Mouse (Mus musculus): Measurements from ENCODE around the gene Fbxw21. TPM values are rescaled to one million over a fixed set of nuclear protein-coding genes. Genes with fewer than 3 reads are reported as not detected.

Fbxw21 gene
- polyA plus RNA-seq, 1 experiment: not detected

DNA sequence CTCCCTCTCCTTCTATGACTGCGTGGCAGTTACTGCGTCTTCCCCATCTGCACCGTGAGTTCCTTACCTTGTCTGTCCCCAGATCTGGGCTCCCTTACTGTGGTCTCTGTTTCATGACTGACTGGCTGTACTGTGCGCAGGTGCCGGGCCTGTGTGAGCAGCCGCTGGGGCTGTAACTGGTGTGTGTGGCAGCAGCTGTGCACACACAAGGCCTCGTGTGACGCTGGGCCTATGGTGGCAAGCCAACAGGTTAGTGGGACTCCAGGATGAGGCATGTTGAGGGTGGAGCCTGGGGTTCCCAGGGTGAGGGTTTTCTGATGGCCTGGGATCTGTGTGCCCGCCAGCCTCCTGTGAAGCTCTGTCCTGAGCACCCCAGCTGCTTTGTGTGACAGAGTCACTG is 57.8 kb downstream of the Fbxw21 start:
- no peaks in the 10 kb centered on the region for H3K4me1 ChIP-seq (ENCODE audit: control insufficient read depth, insufficient read depth, low read length)
- no peaks in the 10 kb centered on the region for H3K9me3 ChIP-seq (replicated peaks; ENCODE audit: control insufficient read depth, insufficient read depth, low read length, poor library complexity, severe bottlenecking)
- H3K4me3 ChIP-seq (ENCODE audit: low read depth, low read length): no peak overlapping the region
- no peaks in the 10 kb centered on the region for H3K36me3 ChIP-seq (ENCODE audit: control insufficient read depth, insufficient read depth, low read length, poor library complexity, severe bottlenecking)
- H3K9ac ChIP-seq (ENCODE audit: low read depth, poor library complexity, severe bottlenecking): no peak overlapping the region
- H3K27ac ChIP-seq (ENCODE audit: insufficient read depth, low read length): no peak overlapping the region
- no peak for TF ChIP-seq EP300 (IDR thresholded peaks at IDR 0.05; ENCODE audit: insufficient read depth, low read depth, low read length)
- no peak for TF ChIP-seq CTCF (IDR thresholded peaks at IDR 0.05; ENCODE audit: low read depth, low read length)
- no peak for TF ChIP-seq POLR2A (IDR thresholded peaks at IDR 0.05; ENCODE audit: insufficient read depth, low read length)
- no peaks in the 10 kb centered on the region for H3K27me3 ChIP-seq (ENCODE audit: control insufficient read depth, insufficient read depth, low read length, poor library complexity, severe bottlenecking)

DNA sequence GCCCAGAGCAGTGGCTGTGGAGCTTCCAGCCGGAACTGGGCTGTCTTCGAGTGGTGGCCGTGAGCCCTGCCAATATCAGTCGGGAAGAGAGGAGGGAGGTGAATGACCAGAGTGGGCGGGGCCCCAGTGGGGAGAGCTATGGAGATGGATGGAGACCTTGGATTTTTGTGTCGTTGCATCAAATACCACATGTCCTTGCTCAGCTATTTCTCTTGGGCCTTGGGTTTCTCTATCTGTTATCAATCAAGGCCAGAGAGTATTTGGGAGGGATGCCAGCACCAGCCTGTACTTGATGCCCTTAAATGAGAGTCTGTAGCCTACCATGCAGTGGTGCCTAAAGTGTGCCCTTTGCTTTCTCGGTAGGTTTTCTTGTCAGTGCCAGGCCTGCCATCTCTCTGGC is 58.6 kb downstream of the Fbxw21 start:
- no peak overlapping the region for H3K9ac ChIP-seq (ENCODE audit: low read depth, poor library complexity, severe bottlenecking)
- no peaks in the 10 kb centered on the region for H3K4me1 ChIP-seq (ENCODE audit: control insufficient read depth, insufficient read depth, low read length)
- H3K4me3 ChIP-seq (ENCODE audit: low read depth, low read length): no peak overlapping the region
- H3K36me3 ChIP-seq (ENCODE audit: control insufficient read depth, insufficient read depth, low read length, poor library complexity, severe bottlenecking): no peaks in the 10 kb centered on the region
- no peaks in the 10 kb centered on the region for H3K9me3 ChIP-seq (replicated peaks; ENCODE audit: control insufficient read depth, insufficient read depth, low read length, poor library complexity, severe bottlenecking)
- no peak overlapping the region for H3K27ac ChIP-seq (ENCODE audit: insufficient read depth, low read length)
- no peaks in the 10 kb centered on the region for H3K27me3 ChIP-seq (ENCODE audit: control insufficient read depth, insufficient read depth, low read length, poor library complexity, severe bottlenecking)
- no peak for TF ChIP-seq CTCF (IDR thresholded peaks at IDR 0.05; ENCODE audit: low read depth, low read length)
- no peak for TF ChIP-seq POLR2A (IDR thresholded peaks at IDR 0.05; ENCODE audit: insufficient read depth, low read length)
- no peak for TF ChIP-seq EP300 (IDR thresholded peaks at IDR 0.05; ENCODE audit: insufficient read depth, low read depth, low read length)

DNA sequence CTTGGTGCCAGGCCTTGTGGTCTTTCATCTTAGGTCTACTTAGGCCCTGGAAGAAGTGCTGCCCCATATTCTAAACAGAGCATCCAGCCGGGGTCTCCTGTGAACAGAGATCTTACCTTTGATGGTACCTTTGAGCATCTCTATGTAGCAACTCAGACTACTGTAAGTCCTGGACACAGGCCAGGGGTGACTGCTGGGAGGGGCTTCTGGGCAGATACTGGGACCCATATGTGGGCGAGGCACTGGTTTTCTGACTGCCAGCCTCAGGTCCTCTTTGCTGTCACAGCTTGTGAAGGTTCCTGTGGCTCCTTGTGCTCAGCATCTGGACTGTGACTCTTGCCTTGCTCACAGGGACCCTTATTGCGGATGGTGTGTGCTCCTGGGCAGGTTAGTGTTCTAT is 59.3 kb downstream of the Fbxw21 start:
- Histone ChIP-seq H3K4me3 (ENCODE audit: low read depth, low read length) (no peak overlapping the region), H3K4me1 (ENCODE audit: control insufficient read depth, insufficient read depth, low read length) (no peaks in the 10 kb centered on the region), H3K27ac (ENCODE audit: insufficient read depth, low read length) (no peak overlapping the region), H3K9ac (ENCODE audit: low read depth, poor library complexity, severe bottlenecking) (no peak overlapping the region), H3K36me3 (ENCODE audit: control insufficient read depth, insufficient read depth, low read length, poor library complexity, severe bottlenecking) (no peaks in the 10 kb centered on the region), H3K27me3 (ENCODE audit: control insufficient read depth, insufficient read depth, low read length, poor library complexity, severe bottlenecking) (no peaks in the 10 kb centered on the region), H3K9me3 (replicated peaks; ENCODE audit: control insufficient read depth, insufficient read depth, low read length, poor library complexity, severe bottlenecking) (no peaks in the 10 kb centered on the region)
- TF ChIP-seq EP300 (IDR thresholded peaks at IDR 0.05; ENCODE audit: insufficient read depth, low read depth, low read length) (no peak), POLR2A (IDR thresholded peaks at IDR 0.05; ENCODE audit: insufficient read depth, low read length) (no peak), CTCF (IDR thresholded peaks at IDR 0.05; ENCODE audit: low read depth, low read length) (no peak)

DNA sequence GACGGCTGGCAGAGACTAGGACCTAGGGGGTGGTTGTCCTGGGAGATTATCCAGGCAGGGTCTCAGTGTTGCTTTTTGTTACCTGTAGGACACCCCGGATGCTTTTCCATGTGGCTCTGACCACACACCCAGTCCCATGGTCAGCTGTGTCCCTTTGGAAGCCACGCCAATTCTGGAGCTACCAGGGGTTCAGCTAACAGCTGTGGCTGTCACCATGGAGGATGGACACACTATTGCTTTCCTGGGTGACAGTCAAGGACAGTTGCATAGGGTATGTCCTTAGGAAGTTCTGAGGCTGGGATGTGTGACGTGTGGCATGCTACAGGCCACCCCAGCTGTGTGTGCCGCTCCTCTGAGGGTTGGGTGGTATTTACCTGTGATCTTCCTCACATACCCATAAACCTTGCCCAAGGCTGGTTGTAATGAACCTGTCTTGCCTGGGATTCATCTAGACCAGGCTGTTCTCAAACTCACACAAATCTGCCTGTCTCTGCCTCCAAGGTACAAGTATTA is 59.9 kb downstream of the Fbxw21 start:
- TF ChIP-seq CTCF (IDR thresholded peaks at IDR 0.05; ENCODE audit: low read depth, low read length) (no peak), POLR2A (IDR thresholded peaks at IDR 0.05; ENCODE audit: insufficient read depth, low read length) (no peak), EP300 (IDR thresholded peaks at IDR 0.05; ENCODE audit: insufficient read depth, low read depth, low read length) (no peak)

DNA sequence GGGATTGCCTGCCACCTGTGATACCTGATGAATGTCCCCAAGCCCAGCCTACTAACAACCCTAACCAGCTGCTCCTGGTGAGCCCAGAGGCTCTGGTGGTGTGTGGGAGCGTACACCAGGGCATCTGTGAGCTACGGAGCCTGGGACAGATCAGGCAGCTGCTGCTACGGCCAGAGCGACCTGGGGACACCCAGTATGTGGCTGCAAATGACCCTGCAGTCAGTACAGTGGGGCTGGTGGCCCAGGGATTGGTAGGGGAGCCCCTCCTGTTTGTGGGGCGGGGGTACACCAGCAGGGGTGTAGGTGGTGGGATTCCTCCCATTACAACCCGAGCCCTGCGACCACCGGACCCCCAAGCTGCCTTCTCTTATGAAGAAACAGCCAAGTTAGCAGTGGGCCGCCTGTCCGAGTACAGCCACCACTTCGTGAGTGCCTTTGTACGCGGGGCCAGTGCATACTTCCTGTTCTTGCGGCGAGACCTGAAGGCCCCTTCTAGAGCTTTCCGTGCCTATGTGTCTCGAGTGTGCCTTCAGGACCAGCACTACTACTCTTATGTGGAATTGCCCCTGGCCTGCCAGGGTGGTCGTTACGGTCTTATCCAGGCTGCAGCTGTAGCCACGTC is 61.4 kb downstream of the Fbxw21 start:
- no peaks in the 10 kb centered on the region for H3K9me3 ChIP-seq (replicated peaks; ENCODE audit: control insufficient read depth, insufficient read depth, low read length, poor library complexity, severe bottlenecking)
- no peaks in the 10 kb centered on the region for H3K27me3 ChIP-seq (ENCODE audit: control insufficient read depth, insufficient read depth, low read length, poor library complexity, severe bottlenecking)
- H3K36me3 ChIP-seq (ENCODE audit: control insufficient read depth, insufficient read depth, low read length, poor library complexity, severe bottlenecking): no peaks in the 10 kb centered on the region
- no peak overlapping the region for H3K27ac ChIP-seq (ENCODE audit: insufficient read depth, low read length)
- TF ChIP-seq POLR2A (IDR thresholded peaks at IDR 0.05; ENCODE audit: insufficient read depth, low read length) (no peak), EP300 (IDR thresholded peaks at IDR 0.05; ENCODE audit: insufficient read depth, low read depth, low read length) (no peak), CTCF (IDR thresholded peaks at IDR 0.05; ENCODE audit: low read depth, low read length) (no peak)
- H3K4me3 ChIP-seq (ENCODE audit: low read depth, low read length): no peak overlapping the region
- no peak overlapping the region for H3K9ac ChIP-seq (ENCODE audit: low read depth, poor library complexity, severe bottlenecking)
- peaks cover 3% of the 10 kb centered on the region for H3K4me1 ChIP-seq (ENCODE audit: control insufficient read depth, insufficient read depth, low read length)

More for the DNA sequence above, 59.9 kb downstream of the Fbxw21 start:
- H3K4me3 ChIP-seq (ENCODE audit: low read depth, low read length): no peak overlapping the region
- H3K9me3 ChIP-seq (replicated peaks; ENCODE audit: control insufficient read depth, insufficient read depth, low read length, poor library complexity, severe bottlenecking): no peaks in the 10 kb centered on the region
- no peaks in the 10 kb centered on the region for H3K36me3 ChIP-seq (ENCODE audit: control insufficient read depth, insufficient read depth, low read length, poor library complexity, severe bottlenecking)
- H3K4me1 ChIP-seq (ENCODE audit: control insufficient read depth, insufficient read depth, low read length): peaks cover under 1% of the 10 kb centered on the region
- no peaks in the 10 kb centered on the region for H3K27me3 ChIP-seq (ENCODE audit: control insufficient read depth, insufficient read depth, low read length, poor library complexity, severe bottlenecking)
- H3K9ac ChIP-seq (ENCODE audit: low read depth, poor library complexity, severe bottlenecking): no peak overlapping the region
- H3K27ac ChIP-seq (ENCODE audit: insufficient read depth, low read length): no peak overlapping the region

DNA sequence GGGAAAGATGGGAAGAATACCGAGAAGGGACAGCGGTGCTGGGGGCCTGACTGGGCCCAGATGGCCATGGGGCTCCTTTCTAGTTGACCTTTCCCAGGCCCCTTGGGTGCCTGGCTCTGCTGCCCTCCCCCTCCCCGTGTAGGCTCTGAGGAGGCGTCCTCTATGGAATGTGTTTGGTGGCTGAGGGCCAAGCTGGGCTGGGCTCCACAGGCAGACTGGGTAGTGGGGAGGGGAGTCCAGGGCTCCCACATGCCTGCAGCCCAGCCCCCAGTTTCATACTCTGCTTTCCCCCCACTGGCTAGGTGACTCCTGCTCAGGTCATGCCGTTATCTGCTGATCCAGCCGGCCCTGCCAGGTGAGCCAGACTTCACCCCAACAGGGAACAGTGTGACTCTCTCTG is 62.9 kb downstream of the Fbxw21 start:
- Histone ChIP-seq H3K27ac (ENCODE audit: insufficient read depth, low read length) (no peak overlapping the region), H3K4me1 (ENCODE audit: control insufficient read depth, insufficient read depth, low read length) (peaks cover 3% of the 10 kb centered on the region), H3K9ac (ENCODE audit: low read depth, poor library complexity, severe bottlenecking) (no peak overlapping the region)

More for the DNA sequence above, 62.9 kb downstream of the Fbxw21 start:
- no peak for TF ChIP-seq CTCF (IDR thresholded peaks at IDR 0.05; ENCODE audit: low read depth, low read length)
- TF ChIP-seq EP300 (IDR thresholded peaks at IDR 0.05; ENCODE audit: insufficient read depth, low read depth, low read length): no peak
- TF ChIP-seq POLR2A (IDR thresholded peaks at IDR 0.05; ENCODE audit: insufficient read depth, low read length): no peak
- Histone ChIP-seq H3K36me3 (ENCODE audit: control insufficient read depth, insufficient read depth, low read length, poor library complexity, severe bottlenecking) (no peaks in the 10 kb centered on the region), H3K9me3 (replicated peaks; ENCODE audit: control insufficient read depth, insufficient read depth, low read length, poor library complexity, severe bottlenecking) (no peaks in the 10 kb centered on the region), H3K4me3 (ENCODE audit: low read depth, low read length) (no peak overlapping the region), H3K27me3 (ENCODE audit: control insufficient read depth, insufficient read depth, low read length, poor library complexity, severe bottlenecking) (no peaks in the 10 kb centered on the region)
